Mouse (Mus musculus) adipocyte (in vitro differentiated cells): ENCODE results near the gene Gk5.

Experiments
- DNase-seq: peaks from one replicate; pipeline ENCODE4 v3.0.0-alpha.2; 2016; ENCODE audit warnings: low spot score

The Gk5 gene

GRCm38 (mm10) chr9:96228285-96228684 lies 109.1 kb downstream of the Gk5 start:
- no peak for DNase-seq

- no peak for DNase-seq
Observed at GRCm38 (mm10) chr9:96230271-96230670, 111.1 kb downstream of the Gk5 start.
